Mouse (Mus musculus) megakaryocyte, embryonic 14.5 days (primary cell): ENCODE data around the gene Tmem233.

ENCODE experiments used
- FLI1 ChIP-seq: IDR thresholded peaks from 2 replicates; pipeline ENCODE4 v1.6.1; 2012; ENCODE audit warnings: low read length, inconsistent platforms, mixed read lengths
- GATA1 ChIP-seq: IDR thresholded peaks from 3 replicates; pipeline ENCODE4 v1.6.1; 2012; ENCODE audit warnings: mixed read lengths, low read length, inconsistent platforms, borderline replicate concordance

DNA sequence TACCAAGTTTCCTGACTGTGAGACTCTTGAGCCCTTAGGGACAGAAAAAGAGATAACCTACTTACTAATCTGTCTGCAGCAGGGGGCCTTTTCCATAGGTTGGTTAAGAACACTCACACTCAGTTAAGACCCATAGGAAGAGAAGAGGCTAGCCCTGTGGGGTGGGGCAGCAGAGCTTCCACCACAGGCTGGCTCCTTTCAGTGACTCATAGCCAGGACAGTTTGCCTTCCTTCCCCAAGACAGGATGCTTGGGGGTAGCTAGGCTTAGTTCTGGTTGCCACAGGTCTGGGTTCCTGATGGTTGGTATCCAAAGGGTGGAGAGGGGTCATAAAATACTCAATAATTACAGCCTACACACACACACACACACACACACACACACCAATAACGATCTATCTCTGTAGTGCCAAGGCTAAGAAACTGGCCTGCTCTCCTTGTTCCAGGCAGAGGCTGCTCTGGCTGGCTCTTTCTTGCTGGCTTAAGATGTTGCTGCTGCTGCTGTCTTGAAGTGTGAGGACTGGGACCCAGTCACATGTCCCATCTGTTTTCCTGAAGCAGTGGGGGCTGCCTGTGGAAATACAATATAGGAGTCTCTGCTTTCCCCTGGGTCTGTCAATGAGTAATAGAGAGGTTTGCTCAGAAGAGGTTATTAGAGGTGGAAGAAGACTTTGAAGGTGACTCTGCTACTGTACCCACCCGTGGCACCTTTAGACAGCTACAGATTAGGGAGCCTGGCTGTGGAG lies 73.0 kb downstream of the Tmem233 start:
- TF ChIP-seq GATA1 (no peak), FLI1 (no peak)
